Mouse (Mus musculus) CH12.LX (cell line): ENCODE measurements around the gene Capg.

Source experiments
- CTCF ChIP-seq, 2 experiments: IDR thresholded peaks in 1 of 2; conservative IDR thresholded peaks in 1 of 2; 2 replicates each; pipeline ENCODE4 v1.5.1; 2011 to 2012; ENCODE audit warnings: low read depth in 2 of 2, low read length in 2 of 2, improper control_type of control experiment in 1 of 2, inconsistent platforms in 1 of 2, mild to moderate bottlenecking in 1 of 2, moderate library complexity in 1 of 2
- HCFC1 ChIP-seq: IDR thresholded peaks from 2 replicates; pipeline ENCODE4 v1.6.1; 2012; ENCODE audit warnings: low read depth, mild to moderate bottlenecking, inconsistent platforms, low read length, improper control_type of control experiment
- POLR2A ChIP-seq: IDR thresholded peaks from 2 replicates; pipeline ENCODE4 v1.6.1; 2011; ENCODE audit warnings: low read depth, mild to moderate bottlenecking, improper control_type of control experiment, low read length

GRCm38 (mm10) chr6:72600216-72600615 lies 56.0 kb downstream of the Capg start:
- TF ChIP-seq POLR2A (no peak), CTCF (conservative IDR thresholded peaks at IDR 0.05 in 1 of 2, IDR thresholded peaks at IDR 0.05 in 1 of 2; ENCODE audit: low read depth in 2 of 2, low read length in 2 of 2) (no peak), HCFC1 (no peak)
